Mouse (Mus musculus) kidney, postnatal 10 days (tissue): Measurements from ENCODE around the gene Ctsa.

Source experiments
- DNase-seq: peaks from one replicate; pipeline ENCODE4 v3.0.0; 2021; ENCODE audit warnings: mixed read lengths

Ctsa gene

DNA sequence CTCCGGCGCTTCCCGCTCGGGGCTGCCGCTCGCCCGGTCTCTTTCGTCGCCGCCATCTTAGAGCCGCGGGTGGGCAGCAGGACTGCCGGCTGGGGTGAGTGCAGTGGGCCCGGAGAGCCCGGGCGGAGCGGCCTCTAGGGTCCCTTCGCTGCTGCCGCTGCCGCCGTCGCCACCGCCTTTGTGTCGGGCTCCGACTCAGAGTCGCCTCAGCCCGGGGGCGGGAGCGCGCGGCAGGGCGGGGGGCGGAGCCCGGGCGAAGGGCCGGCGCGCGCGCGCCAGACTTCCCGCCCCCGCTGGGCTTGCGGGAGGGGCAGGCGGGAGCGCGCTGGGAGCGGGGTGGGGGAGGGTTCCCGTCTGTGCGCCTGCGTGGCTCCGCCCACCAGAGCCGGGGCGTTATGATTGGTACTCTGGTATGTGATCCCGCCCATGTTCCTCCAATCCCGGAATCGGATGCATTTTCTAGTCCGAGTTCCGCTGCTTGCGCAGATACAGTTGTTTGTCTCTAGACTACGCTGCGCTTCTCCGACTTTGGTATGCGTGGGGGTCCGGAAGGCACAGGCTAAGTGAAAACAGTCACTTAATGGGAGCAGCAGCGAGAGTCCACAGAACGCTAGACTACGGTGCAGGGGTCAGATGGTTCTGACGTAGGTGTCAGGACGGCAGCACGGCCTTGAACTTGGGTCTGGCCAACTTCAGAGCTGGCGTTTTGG is 47.0 kb downstream of the Ctsa start:
- DNase-seq, result peak; percentile 97

DNA sequence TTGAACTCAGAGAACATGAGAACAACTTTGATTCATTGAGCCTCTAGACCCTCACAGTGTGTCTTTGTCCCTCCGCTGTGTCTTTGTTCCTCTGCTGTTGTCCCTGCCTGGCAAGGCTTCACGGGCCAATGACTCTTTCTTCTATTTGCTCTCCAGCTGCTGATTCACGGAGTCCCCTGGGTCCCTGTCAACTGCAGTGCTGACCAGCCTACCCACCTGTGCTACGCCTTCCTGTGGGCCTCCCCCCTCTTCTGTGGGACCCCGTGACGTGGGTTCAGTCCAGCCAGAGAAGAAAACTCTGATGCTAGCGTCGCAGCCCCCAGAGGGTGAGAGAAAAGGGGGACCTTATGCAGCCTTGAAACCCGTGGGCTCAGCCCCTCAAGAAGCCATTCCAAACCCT is 49.9 kb downstream of the Ctsa start:
- no peak for DNase-seq

DNA sequence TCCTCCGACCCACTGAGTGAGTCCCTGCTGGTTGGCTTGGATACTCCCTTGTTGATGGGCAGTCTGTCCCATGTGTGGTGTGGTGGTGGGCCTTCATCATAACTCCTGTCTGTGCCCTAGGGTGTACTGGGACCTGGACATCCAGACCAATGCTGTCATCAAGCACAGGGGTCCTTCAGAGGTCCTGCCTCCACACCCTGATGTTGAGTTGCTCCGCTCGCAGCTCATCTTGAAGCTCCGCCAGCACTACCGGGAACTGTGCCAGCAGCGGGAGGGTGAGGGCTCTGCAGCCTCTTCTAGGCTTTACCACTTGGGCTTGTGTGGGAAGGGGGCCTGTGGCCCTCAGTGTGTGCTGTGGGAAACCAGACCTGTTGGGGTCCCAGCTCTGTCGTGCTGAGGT is 53.1 kb downstream of the Ctsa start:
- peak; percentile 87 for DNase-seq

DNA sequence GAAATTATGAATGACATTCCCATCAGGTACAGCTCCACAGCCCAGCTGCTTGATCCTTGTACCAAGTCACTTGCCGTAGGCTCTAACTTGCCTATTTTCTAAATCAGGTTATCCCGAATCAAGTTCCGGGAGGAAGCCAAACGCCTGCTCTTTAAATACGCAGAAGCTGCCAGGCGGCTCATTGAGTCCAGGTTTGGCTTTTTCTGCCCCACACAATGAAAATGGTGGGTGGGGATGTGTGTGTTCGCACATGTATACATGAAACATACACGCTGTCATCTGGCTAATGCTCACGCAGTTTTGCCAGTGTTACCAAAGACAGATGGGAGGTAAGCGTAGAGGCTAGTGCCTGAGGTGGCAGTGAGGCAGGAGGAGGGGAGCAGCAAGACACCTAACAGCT is 53.9 kb downstream of the Ctsa start:
- no peak for DNase-seq

DNA sequence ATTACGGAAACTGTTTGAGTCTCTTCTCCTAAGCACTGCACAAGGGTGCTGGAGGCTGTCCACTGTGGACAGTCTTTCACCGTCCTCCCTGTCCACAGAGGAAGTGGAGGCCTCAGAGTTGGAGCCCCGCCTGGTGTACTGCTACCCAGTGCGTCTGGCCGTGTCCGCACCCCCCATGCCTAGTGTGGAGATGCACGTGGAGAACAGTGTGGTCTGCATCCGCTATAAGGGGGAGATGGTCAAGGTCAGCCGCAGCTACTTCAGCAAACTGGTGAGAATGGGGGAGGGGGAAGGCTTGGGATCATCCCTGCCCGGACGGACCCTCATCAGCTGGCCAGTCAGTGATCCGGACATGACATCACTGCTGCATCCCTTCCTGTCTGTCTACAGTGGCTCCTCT is 56.3 kb downstream of the Ctsa start:
- DNase-seq, result no peak

DNA sequence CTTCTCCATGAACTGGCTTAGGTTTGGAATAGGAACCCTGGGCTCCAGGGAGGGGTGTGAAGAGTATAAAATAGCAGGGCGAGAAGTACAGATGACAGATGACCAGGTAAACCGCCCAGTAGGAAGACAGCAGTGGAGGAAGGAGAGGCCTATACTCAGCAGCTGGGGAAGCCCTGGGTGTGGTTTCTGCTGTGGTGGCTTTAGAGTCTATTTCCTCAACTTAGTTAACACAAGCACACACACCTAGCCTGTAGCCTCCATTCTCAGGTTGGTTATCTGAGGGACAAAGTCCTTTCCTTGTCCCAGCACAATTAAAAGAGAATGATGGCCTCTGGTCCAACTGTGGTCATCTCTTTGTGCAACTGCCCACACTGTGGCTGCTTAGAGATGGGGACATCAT is 57.3 kb downstream of the Ctsa start:
- DNase-seq, result no peak
